8 mouse cellular contexts compared by ENCODE assay signal in genomic region chr2:35131491-35131890, GRCm38 (mm10). TPM values are rescaled to one million over a fixed set of nuclear protein-coding genes. Genes with fewer than 3 reads are reported as not detected.
DNase-seq lines count a peak whose midpoint lies in the region; ATAC-seq lines count a peak whose summit lies in the region.

No protein-coding gene starts in this region.

- ATAC-seq in heart, embryonic 16.5 days (replicated peaks; ENCODE audit: extremely low read depth, insufficient read depth, low FRiP score), result no peak
- ATAC-seq in hindbrain, embryonic 15.5 days (ENCODE audit: low FRiP score, low read depth), result no peak
- peak; percentile 45; the same call in 1 of the 2 replicates for ATAC-seq in midbrain, embryonic 13.5 days

- no peak overlapping the region; the same call in 1 of the 2 replicates for H3K4me3 ChIP-seq in heart, embryonic 16.5 days (ENCODE audit: low read length)
- H3K4me3 ChIP-seq in embryonic facial prominence, embryonic 10.5 days, result peak overlapping the region; percentile 64
- H3K4me3 ChIP-seq in hindbrain, embryonic 15.5 days, result no peak overlapping the region; the same call in 1 of the 2 replicates
- 0 out of 2 replicates have a peak overlapping the region, but pooled peaks have one; percentile 46 for H3K4me3 ChIP-seq in midbrain, embryonic 13.5 days (replicated peaks)

- DNase-seq in heart, adult 8-10 months (ENCODE audit: low spot score), result no peak
- DNase-seq in embryonic facial prominence, embryonic 10.5 days (ENCODE audit: low spot score), result no peak
- no peak for DNase-seq in adrenal gland, adult 8-10 months
- no peak for DNase-seq in urinary bladder, adult 18-20 months (ENCODE audit: low spot score in 2 of 2)
- DNase-seq in kidney, postnatal 14 days, result no peak

- peaks cover 8% of the 10 kb centered on the region for H3K4me1 ChIP-seq in heart, embryonic 16.5 days (ENCODE audit: control insufficient read depth, insufficient read depth, low read length)
- peaks cover 11% of the 10 kb centered on the region for H3K4me1 ChIP-seq in embryonic facial prominence, embryonic 10.5 days
- peaks cover 10% of the 10 kb centered on the region for H3K4me1 ChIP-seq in hindbrain, embryonic 15.5 days (replicated peaks)
- peaks cover 18% of the 10 kb centered on the region for H3K4me1 ChIP-seq in midbrain, embryonic 13.5 days (replicated peaks)

- H3K27me3 ChIP-seq in heart, embryonic 16.5 days (ENCODE audit: control insufficient read depth, insufficient read depth, low read length), result no peaks in the 10 kb centered on the region
- no peaks in the 10 kb centered on the region for H3K27me3 ChIP-seq in embryonic facial prominence, embryonic 10.5 days (replicated peaks; ENCODE audit: low read depth, poor library complexity, severe bottlenecking)
- no peaks in the 10 kb centered on the region for H3K27me3 ChIP-seq in hindbrain, embryonic 15.5 days
- no peaks in the 10 kb centered on the region for H3K27me3 ChIP-seq in midbrain, embryonic 13.5 days

- peaks cover 8% of the 10 kb centered on the region; the same call in 1 of the 2 replicates for H3K36me3 ChIP-seq in heart, embryonic 16.5 days (ENCODE audit: control insufficient read depth, insufficient read depth)
- peaks cover 40% of the 10 kb centered on the region for H3K36me3 ChIP-seq in embryonic facial prominence, embryonic 10.5 days (replicated peaks)
- peaks cover 28% of the 10 kb centered on the region for H3K36me3 ChIP-seq in hindbrain, embryonic 15.5 days
- peaks cover 24% of the 10 kb centered on the region for H3K36me3 ChIP-seq in midbrain, embryonic 13.5 days

- H3K9me3 ChIP-seq in heart, embryonic 16.5 days (replicated peaks; ENCODE audit: control insufficient read depth, low read length), result no peaks in the 10 kb centered on the region
- H3K9me3 ChIP-seq in embryonic facial prominence, embryonic 10.5 days, result no peaks in the 10 kb centered on the region
- no peaks in the 10 kb centered on the region for H3K9me3 ChIP-seq in hindbrain, embryonic 15.5 days
- no peaks in the 10 kb centered on the region for H3K9me3 ChIP-seq in midbrain, embryonic 13.5 days

- H3K27ac ChIP-seq in heart, embryonic 16.5 days (ENCODE audit: low read length), result peak overlapping the region; percentile 67
- H3K27ac ChIP-seq in embryonic facial prominence, embryonic 10.5 days (replicated peaks), result peak overlapping the region; percentile 88
- no peak overlapping the region for H3K27ac ChIP-seq in hindbrain, embryonic 15.5 days (replicated peaks)
- H3K27ac ChIP-seq in midbrain, embryonic 13.5 days, result no peak overlapping the region

- H3K9ac ChIP-seq in heart, embryonic 16.5 days (ENCODE audit: low read length), result peak overlapping the region; percentile 35; the same call in 1 of the 2 replicates
- no peak overlapping the region for H3K9ac ChIP-seq in hindbrain, embryonic 15.5 days
- H3K9ac ChIP-seq in midbrain, embryonic 13.5 days (replicated peaks), result no peak overlapping the region

- peak overlapping the region; percentile 70; the same call in 1 of the 2 replicates for H3K4me2 ChIP-seq in heart, embryonic 16.5 days (ENCODE audit: low read depth, low read length)
- H3K4me2 ChIP-seq in hindbrain, embryonic 15.5 days, result peak overlapping the region; percentile 49
- peak overlapping the region; percentile 60; the same call in 1 of the 2 replicates for H3K4me2 ChIP-seq in midbrain, embryonic 13.5 days (replicated peaks)

RNA-seq across cellular contexts. Expression of gene Cntrl, which starts 22.2 kb away (rescaled TPM):
- polyA plus RNA-seq in heart, embryonic 16.5 days (2015; fragmentation: Nextera tagmentation; extraction: Ambion mirVana), result 19.7 and 21.3 TPM in 2 replicates
- total RNA-seq in heart, adult 8-10 months (2022), result 1 to 10 TPM; 5.9 to 8.2 (median 6.2) TPM
- 28.5 and 30.4 TPM in 2 replicates for polyA plus RNA-seq in embryonic facial prominence, embryonic 10.5 days (2016; fragmentation: Nextera tagmentation; extraction: Ambion mirVana)
- polyA plus RNA-seq in hindbrain, embryonic 15.5 days (2015; fragmentation: Nextera tagmentation; extraction: Ambion mirVana), result 9.3 and 12.1 TPM in 2 replicates
- 16.7 and 18.1 TPM in 2 replicates for polyA plus RNA-seq in midbrain, embryonic 13.5 days (2015; fragmentation: Nextera tagmentation; extraction: Ambion mirVana)
- total RNA-seq in adrenal gland, adult 8-10 months (2022), result 10 to 100 TPM; 16.4 to 30.7 (median 23.5) TPM

RNA-seq across cellular contexts. Expression of gene AI182371, which starts 30.1 kb away (rescaled TPM):
- 0.10 and 0.42 TPM in 2 replicates for polyA plus RNA-seq in heart, embryonic 16.5 days (2015; fragmentation: Nextera tagmentation; extraction: Ambion mirVana)
- total RNA-seq in heart, adult 8-10 months (2022), result under 1 TPM in 1 of 4 experiments, not detected in 3; 0.25 TPM
- 0.15 TPM in 1 of 2 replicates, not detected in the other for polyA plus RNA-seq in embryonic facial prominence, embryonic 10.5 days (2016; fragmentation: Nextera tagmentation; extraction: Ambion mirVana)
- polyA plus RNA-seq in hindbrain, embryonic 15.5 days (2015; fragmentation: Nextera tagmentation; extraction: Ambion mirVana), result 0.26 and 0.34 TPM in 2 replicates
- polyA plus RNA-seq in midbrain, embryonic 13.5 days (2015; fragmentation: Nextera tagmentation; extraction: Ambion mirVana), result 0.22 and 0.46 TPM in 2 replicates
- 1 to 10 TPM in 1 of 4 experiments, under 1 TPM in 3; 0.21 to 1.5 (median 0.71) TPM for total RNA-seq in adrenal gland, adult 8-10 months (2022)

Comparison
In these comparisons a context has a peak if more than half of its experiments do, and no peak if none do; other contexts are left out.
1. H3K27ac ChIP-seq: peak in heart, embryonic 16.5 days (single experiment) and embryonic facial prominence, embryonic 10.5 days (single experiment); none in hindbrain, embryonic 15.5 days (single experiment) and midbrain, embryonic 13.5 days (single experiment).
2. H3K4me3 ChIP-seq: peak in embryonic facial prominence, embryonic 10.5 days (single experiment) and midbrain, embryonic 13.5 days (single experiment); none in heart, embryonic 16.5 days (single experiment) and hindbrain, embryonic 15.5 days (single experiment).
3. Peak in every context shown above with its lines, with median percentiles within 50 percentile points of each other: H3K4me2 ChIP-seq.